Mouse (Mus musculus) lung, postnatal 14 days (tissue): ENCODE results near the gene Rapgef2.
A peak's percentile ranks its signal among the peaks of the same experiment; 100 is the strongest.

Experiments
- DNase-seq: peaks from one replicate; pipeline ENCODE4 v3.0.0; 2021

The Rapgef2 gene

DNA sequence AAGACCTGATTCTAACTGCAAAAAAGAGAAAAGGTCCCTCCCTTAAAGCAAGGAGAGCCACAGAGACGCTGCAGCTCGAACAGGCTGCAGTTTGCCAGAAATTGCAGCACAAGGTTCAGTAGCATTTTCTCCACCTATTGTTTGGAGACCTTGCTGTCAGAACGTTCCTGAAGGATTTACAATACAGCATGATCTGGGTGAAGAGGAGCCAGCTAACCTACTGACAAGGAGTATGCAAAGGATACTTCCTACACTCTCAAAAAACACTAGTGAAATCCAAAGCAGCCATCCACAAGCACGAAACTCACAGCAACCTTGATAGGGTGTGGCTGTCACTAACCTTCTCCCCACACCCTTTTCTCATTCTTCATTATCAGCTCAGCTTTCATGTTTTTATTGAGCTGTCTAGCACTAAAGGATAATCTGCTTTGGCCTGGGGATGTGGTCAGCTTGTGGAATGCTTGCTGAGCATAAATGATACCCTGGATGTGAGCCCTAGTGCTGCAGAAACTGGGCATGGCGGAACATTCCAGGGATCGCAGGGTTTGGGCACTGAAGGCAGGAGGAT, 124.4 kb downstream of the Rapgef2 start:
- DNase-seq: no peak

DNA sequence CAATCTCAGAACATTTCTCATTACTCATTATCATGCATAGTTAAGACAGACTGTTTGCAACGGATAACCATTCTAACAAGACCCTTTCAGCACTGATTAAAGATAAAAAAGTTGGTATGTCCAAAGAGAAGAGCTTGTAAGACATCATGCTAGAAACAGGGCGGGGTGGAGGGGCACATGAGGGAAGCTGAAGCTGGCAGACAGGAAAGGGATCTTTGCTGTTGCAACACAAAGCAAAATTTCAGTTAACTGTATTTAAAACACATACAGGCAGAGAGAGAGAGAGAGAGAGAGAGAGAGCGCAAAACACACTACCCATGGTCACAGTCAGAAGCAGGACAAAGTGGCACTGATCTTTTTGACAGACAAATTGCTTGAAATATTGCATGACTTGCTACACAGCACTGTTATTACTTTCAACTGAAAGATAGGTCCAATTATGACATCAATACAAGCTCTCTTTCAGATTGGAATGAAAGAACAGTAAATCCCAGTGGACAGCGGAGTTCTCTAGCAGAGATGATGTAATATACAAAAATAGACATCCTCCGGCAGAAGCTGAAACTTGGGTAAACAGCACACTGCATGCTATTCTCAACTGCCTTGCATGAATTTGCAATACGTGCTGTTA, 125.1 kb downstream of the Rapgef2 start:
- no peak for DNase-seq

DNA sequence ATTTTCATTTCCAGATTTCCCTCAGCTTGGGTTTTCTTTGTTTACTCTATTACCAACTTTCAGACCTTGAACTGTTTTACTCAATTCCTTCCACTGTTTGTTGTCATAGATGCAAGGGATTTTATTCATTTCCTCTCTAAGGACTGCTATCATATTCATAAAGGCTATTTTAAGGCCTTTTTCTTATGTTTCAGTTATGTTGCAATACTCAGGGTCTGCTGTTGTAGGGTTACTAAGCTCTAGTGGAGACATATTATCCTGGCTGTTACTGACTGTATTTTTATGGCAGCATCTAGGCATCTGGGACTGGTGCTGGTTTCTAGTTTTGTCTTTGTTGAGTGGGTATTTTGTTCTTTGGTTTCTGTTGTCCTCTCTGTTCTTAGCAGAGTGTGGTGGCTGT, 128.1 kb downstream of the Rapgef2 start:
- no peak for DNase-seq

GRCm38 (mm10) chr3:79153039-79153487, 133.3 kb downstream of the Rapgef2 start:
- DNase-seq: peak; percentile 55

- no peak for DNase-seq
Measured at GRCm38 (mm10) chr3:79145407-79146055, 140.8 kb downstream of the Rapgef2 start.

DNA sequence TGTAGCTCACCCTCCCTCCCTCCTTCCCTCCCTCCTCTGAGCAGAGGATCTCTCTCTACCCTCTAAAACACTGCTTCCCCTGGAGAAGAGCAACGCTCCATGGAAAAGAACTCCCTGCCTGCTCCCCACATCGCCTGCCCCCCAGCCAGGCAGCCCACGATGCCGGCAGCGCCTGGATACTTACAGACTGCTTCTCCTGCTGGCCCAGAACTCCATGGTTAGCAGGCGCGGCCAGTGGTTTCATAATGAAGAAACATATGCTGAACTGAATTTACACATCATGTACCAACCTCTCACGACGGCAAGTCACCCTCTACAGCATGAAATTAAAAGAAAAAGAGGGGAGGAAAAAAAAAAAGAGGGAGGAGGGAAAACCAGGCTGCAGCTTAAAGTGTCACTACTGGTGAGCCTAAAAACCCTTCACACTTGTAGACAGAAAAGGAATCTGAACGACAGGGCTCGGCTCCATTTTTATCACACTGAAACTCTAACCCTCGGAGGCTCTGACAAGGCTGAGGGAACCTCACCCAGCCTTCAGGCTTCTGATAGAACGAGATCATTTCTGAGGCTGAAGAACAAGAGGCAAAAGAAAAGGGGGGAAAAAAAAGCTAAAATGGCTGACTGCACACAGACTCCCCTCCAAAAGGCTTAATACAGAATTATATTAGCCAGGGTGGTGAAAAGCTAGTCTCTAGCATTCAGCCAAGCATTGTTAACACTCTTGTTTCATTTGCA, 141.5 kb downstream of the Rapgef2 start:
- DNase-seq: no peak

DNA sequence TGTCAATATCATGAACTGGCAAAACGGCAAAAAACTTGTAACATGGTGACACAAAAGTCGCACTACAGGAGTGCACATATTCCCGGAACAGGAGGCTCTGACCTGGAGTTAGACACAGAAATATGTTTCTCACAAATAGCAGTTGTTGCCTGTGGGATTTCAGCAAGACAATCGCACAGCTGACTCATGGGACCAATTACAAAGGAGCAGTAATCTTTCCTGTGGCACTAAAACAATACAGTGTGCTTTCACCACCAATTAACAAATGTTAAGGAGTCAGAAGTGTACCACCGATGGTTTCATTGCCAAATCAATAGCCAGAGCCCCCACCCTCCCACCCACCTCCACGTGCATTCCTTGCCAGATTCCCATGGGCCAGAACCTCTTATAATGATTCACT, 142.2 kb downstream of the Rapgef2 start:
- no peak for DNase-seq

DNA sequence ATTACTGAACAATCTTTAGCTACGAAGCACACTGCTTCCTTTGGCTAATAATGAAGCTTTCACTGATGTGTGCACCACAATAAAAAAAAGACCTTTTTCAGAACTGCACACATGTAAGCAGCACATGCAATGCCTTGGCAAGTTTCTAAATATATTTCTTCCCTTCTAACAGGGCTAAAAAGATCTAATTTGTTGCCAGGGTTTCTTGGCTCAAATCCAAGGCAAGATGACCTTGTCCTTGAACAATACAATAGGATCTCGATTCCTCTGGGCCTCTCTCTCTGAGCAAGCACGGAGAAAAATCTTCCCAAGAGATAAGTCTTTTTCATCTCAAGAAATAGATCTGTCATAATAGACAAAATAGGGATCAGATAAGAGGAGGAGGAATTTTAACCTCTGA, 147.1 kb downstream of the Rapgef2 start:
- DNase-seq: peak; percentile 35

DNA sequence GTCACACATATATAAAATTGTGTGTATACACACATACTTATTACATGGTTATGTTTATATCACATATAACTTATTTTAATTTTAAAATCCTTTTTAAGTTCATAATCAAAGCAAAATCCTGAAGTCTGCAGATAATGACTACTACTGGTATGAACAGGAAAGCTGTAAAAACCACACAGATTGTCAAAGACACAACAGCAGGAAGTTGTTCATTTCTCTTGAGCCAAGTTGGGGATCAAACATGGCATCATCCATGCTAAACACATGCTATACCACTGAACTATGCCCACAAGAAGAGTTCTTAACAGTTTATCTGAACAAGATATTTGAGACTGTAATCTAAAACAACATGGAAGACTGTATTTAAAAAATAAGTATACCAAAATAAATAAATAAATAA, 147.7 kb downstream of the Rapgef2 start:
- DNase-seq: no peak

DNA sequence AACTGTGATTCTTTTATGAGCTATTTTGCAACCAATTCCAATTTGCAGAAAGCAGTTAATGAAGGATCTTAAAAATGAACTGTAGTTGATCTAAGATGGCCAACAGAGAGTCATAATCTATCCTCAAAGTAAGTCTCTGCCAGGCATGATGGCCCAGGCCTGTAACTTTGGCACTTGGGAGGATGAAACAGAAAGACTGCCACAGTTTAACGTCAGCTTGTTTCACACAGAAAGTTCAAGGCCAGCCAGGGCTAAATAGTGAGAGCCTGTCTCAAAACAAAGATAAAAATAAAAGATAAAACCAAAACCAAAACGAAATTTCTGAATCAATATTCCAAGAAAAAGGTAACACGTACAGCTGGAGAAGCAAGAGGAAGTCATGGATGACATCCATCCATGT, 155.3 kb downstream of the Rapgef2 start:
- DNase-seq: no peak

DNA sequence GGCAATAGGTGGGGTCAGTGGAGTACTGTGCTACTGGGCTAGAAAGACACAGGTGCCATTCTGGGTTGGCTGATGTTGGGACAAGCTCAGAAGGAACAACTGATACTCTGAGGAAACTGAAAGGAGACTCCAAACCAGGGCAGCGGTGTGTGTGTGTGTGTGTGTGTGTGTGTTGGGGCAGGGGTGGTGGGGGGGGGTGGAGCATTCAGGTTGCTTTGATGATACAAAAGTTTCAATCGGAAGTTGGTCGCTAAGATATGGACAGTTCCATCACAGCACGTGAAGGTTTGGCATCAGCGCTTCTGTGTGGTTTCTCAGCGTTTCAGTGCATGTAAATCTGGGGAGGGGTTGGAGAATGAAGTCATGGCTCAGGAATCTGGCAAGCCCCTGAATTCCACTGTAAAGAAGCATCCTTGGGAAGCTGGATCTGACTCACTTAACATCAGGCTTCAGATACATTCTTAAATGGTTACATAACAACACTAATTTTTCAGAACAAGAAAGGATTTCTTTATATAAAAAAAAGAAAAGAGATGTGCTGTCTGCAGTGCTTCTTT, 157.2 kb downstream of the Rapgef2 start:
- DNase-seq: no peak

DNA sequence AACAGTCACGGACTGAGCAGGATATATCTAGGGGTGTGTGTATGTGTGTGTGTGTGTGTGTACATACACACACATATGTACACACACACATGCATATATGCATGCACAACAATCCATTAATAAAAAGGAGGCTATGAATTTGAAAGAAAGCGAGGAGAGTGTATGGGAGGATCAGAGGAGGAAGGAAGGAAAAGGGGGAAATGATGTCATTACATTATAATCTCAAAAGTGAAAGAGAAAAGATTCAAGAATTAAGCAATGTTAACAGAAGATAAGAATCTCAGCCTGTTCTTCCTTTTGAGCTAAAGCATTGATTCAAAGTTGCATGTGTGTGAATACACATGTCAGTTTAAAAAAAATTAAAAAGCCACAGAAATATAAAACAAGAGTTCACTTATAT, 158.5 kb downstream of the Rapgef2 start:
- no peak for DNase-seq

DNA sequence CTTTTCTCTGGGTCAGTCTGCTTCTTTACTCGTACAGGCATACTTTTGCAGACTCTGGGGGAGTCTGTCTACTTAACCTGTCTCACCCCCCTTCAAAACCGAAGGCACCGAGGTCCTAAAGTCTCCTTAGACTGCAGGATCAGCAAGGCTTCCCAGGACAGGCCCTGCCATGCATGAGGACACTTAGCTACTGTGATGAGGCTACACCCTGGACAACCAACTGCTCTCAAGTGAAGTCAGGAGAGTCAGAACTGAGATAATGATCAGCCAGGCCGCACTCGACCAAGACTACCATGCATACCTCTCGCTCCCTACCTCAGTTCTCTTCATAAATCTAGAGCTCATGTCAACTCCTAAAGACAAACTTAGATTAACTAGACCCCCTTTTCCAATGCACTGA, 159.5 kb downstream of the Rapgef2 start:
- no peak for DNase-seq

DNA sequence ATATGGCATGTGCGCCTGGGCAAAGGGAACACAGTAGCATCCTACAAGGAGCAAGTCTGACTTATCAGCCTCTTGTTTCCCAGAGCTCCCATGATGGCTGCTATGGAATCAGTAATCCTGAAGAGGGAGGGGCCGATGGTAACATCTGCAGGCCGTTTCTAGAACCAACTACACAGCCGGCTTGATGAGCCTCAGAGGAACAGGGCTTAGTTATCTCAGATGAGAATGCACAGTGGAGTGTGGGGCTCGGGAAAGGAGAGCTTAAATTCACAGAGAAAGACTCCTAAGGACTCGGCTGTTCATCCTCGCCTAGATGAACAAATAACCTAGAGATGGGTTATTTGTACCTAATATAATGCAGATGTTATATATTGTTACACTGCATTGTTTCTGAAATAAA, 164.9 kb downstream of the Rapgef2 start:
- no peak for DNase-seq

DNA sequence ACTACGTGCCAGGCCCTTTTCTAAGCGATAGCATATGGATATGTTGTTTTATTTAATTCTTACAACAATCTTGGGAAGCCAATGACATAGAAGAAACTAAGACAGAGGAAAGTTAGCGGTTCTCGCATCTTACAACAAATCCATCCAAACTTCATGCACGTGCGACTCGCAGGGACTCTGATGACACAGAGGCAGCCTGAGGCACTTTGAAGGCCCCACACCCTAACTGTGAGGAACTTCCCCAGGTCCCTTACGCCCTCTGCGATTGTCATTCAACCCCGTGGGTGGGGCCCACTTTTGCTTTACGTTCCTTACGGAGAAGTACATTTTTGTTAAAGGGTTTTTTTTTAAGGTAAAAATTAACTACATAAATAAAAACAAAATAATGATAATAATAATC, 166.3 kb downstream of the Rapgef2 start:
- DNase-seq: no peak

GRCm38 (mm10) chr3:79110153-79110552, 176.2 kb downstream of the Rapgef2 start:
- no peak for DNase-seq

GRCm38 (mm10) chr3:79108246-79108645, 178.1 kb downstream of the Rapgef2 start:
- DNase-seq: no peak

- no peak for DNase-seq
Measured at GRCm38 (mm10) chr3:79106360-79106759, 180.0 kb downstream of the Rapgef2 start.

- DNase-seq: no peak
Measured at GRCm38 (mm10) chr3:79103604-79104003, 182.7 kb downstream of the Rapgef2 start.

- DNase-seq: no peak
Measured at GRCm38 (mm10) chr3:79101737-79102136, 184.6 kb downstream of the Rapgef2 start.

- DNase-seq: no peak
Measured at GRCm38 (mm10) chr3:79100831-79101230, 185.5 kb downstream of the Rapgef2 start.

GRCm38 (mm10) chr3:79089091-79089490, 197.2 kb downstream of the Rapgef2 start:
- DNase-seq: no peak

- no peak for DNase-seq
Measured at GRCm38 (mm10) chr3:79088461-79088860, 197.9 kb downstream of the Rapgef2 start.

DNA sequence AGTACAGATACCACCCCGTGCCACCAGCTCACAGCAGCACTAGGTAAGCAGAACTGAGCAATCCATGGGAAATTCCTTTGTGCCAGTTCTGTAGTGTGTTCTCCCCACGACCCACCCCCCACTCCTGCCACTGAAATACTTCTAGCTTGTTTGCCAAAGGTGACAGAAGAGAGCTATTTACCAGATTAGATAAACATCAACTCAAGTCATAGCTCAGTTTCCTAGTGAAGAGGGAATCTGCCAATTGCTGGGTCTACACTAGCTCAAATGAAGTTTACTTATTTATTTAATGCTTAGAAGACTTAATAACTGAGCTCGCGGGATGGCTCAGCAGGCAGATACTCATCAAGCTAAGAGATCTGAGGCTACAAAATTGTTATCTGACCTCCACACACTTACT, 200.0 kb downstream of the Rapgef2 start:
- no peak for DNase-seq
